ENCODE assay signal across 8 mouse cellular contexts in the genomic region with DNA sequence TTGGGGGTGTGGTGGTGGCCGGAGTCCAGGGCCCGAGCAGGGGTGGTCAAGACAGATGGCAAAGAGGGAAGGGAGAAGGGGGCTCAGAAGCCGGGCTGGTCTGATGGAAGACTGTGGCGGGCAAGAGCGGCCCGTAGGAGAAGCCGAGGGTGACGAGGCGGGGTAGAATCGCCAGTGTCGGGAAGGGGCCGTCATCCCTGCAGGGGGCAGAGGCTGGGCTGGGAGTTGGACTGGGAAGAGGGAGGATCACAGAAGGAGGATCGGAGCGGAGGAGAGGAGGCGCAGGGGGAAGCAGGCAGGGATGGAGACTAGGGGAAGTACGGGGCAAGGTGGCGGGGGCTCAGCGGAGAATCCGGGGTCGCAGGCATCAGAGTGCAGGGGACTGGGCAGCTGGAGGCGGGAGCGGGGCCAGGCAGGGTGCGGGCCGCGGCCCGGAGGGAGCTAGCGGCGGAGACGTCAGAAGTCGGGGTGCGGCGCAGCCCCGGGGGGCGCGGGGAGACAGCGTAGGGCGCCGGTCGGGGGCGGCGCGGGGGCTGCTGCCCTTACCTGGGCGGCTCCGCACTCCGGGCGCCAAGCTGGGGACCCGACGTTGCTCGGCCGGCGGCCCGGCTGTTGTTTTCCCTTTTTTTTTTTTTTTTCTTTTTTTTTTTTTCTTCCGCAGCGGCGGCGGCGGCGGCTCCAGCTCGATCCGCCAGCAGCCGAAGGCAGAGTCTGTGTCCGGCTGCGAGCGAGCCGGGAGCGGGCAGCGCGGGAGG. TPM values are rescaled to one million over a fixed set of nuclear protein-coding genes. Genes with fewer than 3 reads are reported as not detected.
DNase-seq lines count a peak whose midpoint lies in the region; ATAC-seq and TF ChIP-seq lines count a peak whose summit lies in the region.

A gene (minus strand): TSS at position 713 of the 755 bp plus-strand sequence.

- no peaks in the 10 kb centered on the region for H3K27me3 ChIP-seq in lung, postnatal 0 days (replicated peaks; ENCODE audit: insufficient read depth, low read length)
- peaks cover 28% of the 10 kb centered on the region for H3K27me3 ChIP-seq in small intestine, adult 2 months (ENCODE audit: control insufficient read depth, insufficient read depth, low read length)

- TF ChIP-seq CTCF in lung, postnatal 0 days (IDR thresholded peaks at IDR 0.05), result peak; percentile 44
- no peak for TF ChIP-seq CTCF in small intestine, adult 2 months (IDR thresholded peaks at IDR 0.05; ENCODE audit: extremely low read depth, insufficient read length, insufficient replicate concordance, low read depth, low read length)

- peak; percentile 88 for ATAC-seq in lung, postnatal 0 days
- ATAC-seq in megakaryocyte-erythroid progenitor cell, adult 5-6 weeks (replicated peaks; ENCODE audit: low FRiP score, low TSS enrichment, poor library complexity, severe bottlenecking), result no peak

- peak; percentile 43 to 56 for DNase-seq in right cerebral cortex, postnatal 10 days (ENCODE audit: low spot score in 2 of 2)
- DNase-seq in right cerebral cortex, postnatal 36 days (ENCODE audit: low spot score in 2 of 2), result no peak
- DNase-seq in cerebellum, adult 8-10 months, result peak; percentile 16
- DNase-seq in frontal cortex, adult 2 months (ENCODE audit: extremely low spot score in 1 of 2, low spot score in 1 of 2), result peak in 1 of 2 experiments; percentile 33
- DNase-seq in kidney, postnatal 14 days, result peak; percentile 25
- peak; percentile 82 for DNase-seq in lung, postnatal 0 days (ENCODE audit: low spot score)

- peak within 1 kb of the TSS; percentile 100 for H3K4me2 ChIP-seq in lung, postnatal 0 days (replicated peaks; ENCODE audit: low read depth, low read length)

- no peaks in the 10 kb centered on the region for H3K4me1 ChIP-seq in lung, postnatal 0 days (ENCODE audit: insufficient read depth, low read depth, low read length)
- H3K4me1 ChIP-seq in small intestine, adult 2 months (ENCODE audit: control insufficient read depth, insufficient read depth, insufficient read length, low read length), result peaks cover 2% of the 10 kb centered on the region

- peak within 1 kb of the TSS; percentile 56 for H3K4me3 ChIP-seq in lung, postnatal 0 days (ENCODE audit: low read depth, low read length)
- H3K4me3 ChIP-seq in small intestine, adult 2 months (ENCODE audit: low read depth, low read length), result peak within 1 kb of the TSS; percentile 63

- peak within 1 kb of the TSS; percentile 32; the same call in 1 of the 2 replicates for H3K9ac ChIP-seq in lung, postnatal 0 days (replicated peaks; ENCODE audit: low read depth)

- H3K36me3 ChIP-seq in lung, postnatal 0 days (ENCODE audit: insufficient read depth, low read length), result no peaks in the 10 kb centered on the region
- H3K36me3 ChIP-seq in small intestine, adult 2 months (ENCODE audit: control insufficient read depth, insufficient read depth, low read length), result no peaks in the 10 kb centered on the region

- no peak within 1 kb of the TSS for H3K27ac ChIP-seq in lung, postnatal 0 days (ENCODE audit: low read length)
- no peak within 1 kb of the TSS for H3K27ac ChIP-seq in small intestine, adult 2 months (ENCODE audit: insufficient read depth, low read depth, low read length)

- H3K9me3 ChIP-seq in lung, postnatal 0 days (ENCODE audit: low read length), result no peaks in the 10 kb centered on the region

- TF ChIP-seq EP300 in lung, postnatal 0 days (IDR thresholded peaks at IDR 0.05), result no peak

- WGBS in lung, postnatal 0 days, result under 1% methylated on average over 51 of the region's 68 CpGs
- WGBS in small intestine, adult 2 months, result 2% methylated on average over 68 of the region's 68 CpGs

- no peak for TF ChIP-seq POLR2A in small intestine, adult 2 months (IDR thresholded peaks at IDR 0.05; ENCODE audit: low read depth, low read length)

RNA-seq across cellular contexts. Expression of the gene that starts here (rescaled TPM):
- 10.4 and 11.6 TPM in 2 replicates for polyA plus RNA-seq in frontal cortex, adult 2 months (2012; rRNA removed)
- 0.47 and 0.67 TPM in 2 replicates for polyA plus RNA-seq in lung, postnatal 0 days (2015; fragmentation: Nextera tagmentation; extraction: Ambion mirVana)
- polyA plus RNA-seq in small intestine, adult 2 months (2012; rRNA removed), result 0.25 and 0.35 TPM in 2 replicates
- total RNA-seq in megakaryocyte-erythroid progenitor cell, adult 5-6 weeks (2014; fragmentation: Nextera tagmentation), result not detected in 2 replicates
- total RNA-seq in megakaryocyte-erythroid progenitor cell, adult 5-6 weeks (2017), result not detected in 2 replicates

Comparison
In these comparisons a context has a peak if more than half of its experiments do, and no peak if none do; other contexts are left out.
1. DNase-seq: peak in right cerebral cortex, postnatal 10 days (2 of 2), cerebellum, adult 8-10 months (single experiment) and kidney, postnatal 14 days (single experiment); none in right cerebral cortex, postnatal 36 days (0 of 2).
2. Peak in DNase-seq, ATAC-seq, H3K4me3 ChIP-seq, H3K9ac ChIP-seq and H3K4me2 ChIP-seq in lung, postnatal 0 days; RNA of the gene not detected or under 1 TPM.